Mouse (Mus musculus): Measurements from ENCODE around the gene Lrrc28.

The Lrrc28 gene

DNA sequence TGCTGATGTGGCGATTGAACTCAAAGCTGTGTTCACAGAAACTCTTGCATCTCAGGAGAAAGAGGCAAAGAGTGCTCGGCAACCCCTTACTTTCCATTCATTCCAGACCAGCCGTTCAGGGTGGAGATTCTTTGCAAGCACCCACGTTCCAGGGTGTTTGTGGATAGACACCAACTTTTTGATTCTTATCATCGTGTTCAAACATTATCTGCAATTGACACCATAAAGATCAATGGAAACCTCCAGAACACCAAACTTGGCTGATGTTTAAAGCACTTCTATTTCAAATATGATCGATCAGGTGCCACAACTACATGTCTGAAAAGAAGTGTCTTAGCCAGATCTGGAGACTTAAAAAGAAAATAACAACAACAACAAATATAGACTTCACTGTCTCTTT lies 51.2 kb downstream of the Lrrc28 start:
- no peak for DNase-seq (ENCODE audit: low spot score)

DNA sequence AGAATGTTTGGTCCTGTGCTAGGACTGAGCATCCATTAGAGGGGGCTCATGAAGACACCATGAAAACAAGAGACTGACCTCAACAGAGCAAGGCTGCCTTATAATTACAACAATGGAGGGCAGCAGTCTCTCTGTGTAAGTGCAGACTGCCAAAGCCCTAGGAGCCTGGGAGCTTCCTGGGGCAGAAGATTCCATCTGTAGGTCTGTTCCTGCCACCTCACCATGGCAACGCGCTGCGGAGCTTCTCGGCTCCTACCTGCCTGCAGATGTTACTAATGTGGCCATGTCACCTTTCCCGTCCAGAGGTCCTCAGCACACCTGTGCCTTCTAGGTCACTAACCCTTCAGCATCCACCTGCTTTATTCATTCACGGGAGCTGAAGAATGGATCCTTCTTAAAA lies 52.4 kb downstream of the Lrrc28 start:
- no peak for DNase-seq (ENCODE audit: low spot score)

- DNase-seq (ENCODE audit: low spot score) = no peak
Measured at GRCm38 (mm10) chr7:67588743-67589142, 56.3 kb downstream of the Lrrc28 start.

DNA sequence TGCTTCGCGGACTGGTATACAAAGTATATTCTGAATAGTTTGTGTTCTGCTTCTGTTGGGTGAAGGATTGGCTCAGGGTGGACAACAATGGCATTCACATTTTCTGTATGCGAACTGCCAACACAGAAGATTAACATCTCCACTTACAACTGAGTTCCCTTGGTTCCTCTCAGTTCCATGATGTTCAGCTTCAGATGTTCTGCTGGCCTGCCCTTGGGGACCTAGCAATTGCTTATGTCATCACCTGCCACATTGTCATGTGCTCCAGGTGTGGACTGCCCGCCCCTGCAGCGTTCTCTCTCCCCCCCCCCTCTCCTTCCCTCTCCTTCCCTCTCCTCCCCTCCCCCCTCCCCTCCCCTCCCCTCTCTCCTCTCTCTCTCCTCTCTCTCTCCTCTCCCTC lies 58.6 kb downstream of the Lrrc28 start:
- no peak for DNase-seq (ENCODE audit: low spot score)

GRCm38 (mm10) chr7:67583852-67584251 lies 61.2 kb downstream of the Lrrc28 start:
- DNase-seq (ENCODE audit: low spot score) = no peak

- DNase-seq (ENCODE audit: low spot score) = no peak
Measured at GRCm38 (mm10) chr7:67578783-67579482, 66.1 kb downstream of the Lrrc28 start.

GRCm38 (mm10) chr7:67578044-67578443 lies 67.0 kb downstream of the Lrrc28 start:
- DNase-seq (ENCODE audit: low spot score) = no peak

- DNase-seq (ENCODE audit: low spot score) = no peak
Measured at GRCm38 (mm10) chr7:67566510-67567237, 78.4 kb downstream of the Lrrc28 start.

- DNase-seq (ENCODE audit: low spot score) = no peak
Measured at GRCm38 (mm10) chr7:67565132-67565531, 79.9 kb downstream of the Lrrc28 start.

GRCm38 (mm10) chr7:67562176-67562575 lies 82.9 kb downstream of the Lrrc28 start:
- no peak for DNase-seq (ENCODE audit: low spot score)

GRCm38 (mm10) chr7:67559486-67559885 lies 85.6 kb downstream of the Lrrc28 start:
- no peak for DNase-seq (ENCODE audit: low spot score)

- DNase-seq (ENCODE audit: low spot score) = no peak
Measured at GRCm38 (mm10) chr7:67558230-67558629, 86.8 kb downstream of the Lrrc28 start.

DNA sequence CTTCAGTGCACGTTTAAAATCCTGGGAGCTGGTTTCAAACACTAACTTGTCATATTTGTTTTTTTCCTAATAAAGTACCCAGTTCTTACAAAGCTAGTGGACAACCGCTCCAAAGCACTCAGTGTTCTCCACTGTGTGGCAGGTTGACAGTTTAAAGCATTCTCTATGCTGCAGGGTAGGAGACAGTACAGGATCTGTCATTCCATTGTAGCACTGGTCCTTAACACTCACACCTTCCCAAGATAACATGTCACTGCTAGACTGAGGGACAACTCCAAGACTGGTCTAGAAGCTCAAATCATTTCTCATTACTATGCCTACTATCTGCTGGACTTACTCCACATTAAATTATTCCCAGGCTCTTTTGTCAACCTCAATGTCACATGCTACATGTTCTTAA lies 90.2 kb downstream of the Lrrc28 start:
- DNase-seq (ENCODE audit: low spot score) = no peak

GRCm38 (mm10) chr7:67551242-67551641 lies 93.8 kb downstream of the Lrrc28 start:
- no peak for DNase-seq (ENCODE audit: low spot score)

DNA sequence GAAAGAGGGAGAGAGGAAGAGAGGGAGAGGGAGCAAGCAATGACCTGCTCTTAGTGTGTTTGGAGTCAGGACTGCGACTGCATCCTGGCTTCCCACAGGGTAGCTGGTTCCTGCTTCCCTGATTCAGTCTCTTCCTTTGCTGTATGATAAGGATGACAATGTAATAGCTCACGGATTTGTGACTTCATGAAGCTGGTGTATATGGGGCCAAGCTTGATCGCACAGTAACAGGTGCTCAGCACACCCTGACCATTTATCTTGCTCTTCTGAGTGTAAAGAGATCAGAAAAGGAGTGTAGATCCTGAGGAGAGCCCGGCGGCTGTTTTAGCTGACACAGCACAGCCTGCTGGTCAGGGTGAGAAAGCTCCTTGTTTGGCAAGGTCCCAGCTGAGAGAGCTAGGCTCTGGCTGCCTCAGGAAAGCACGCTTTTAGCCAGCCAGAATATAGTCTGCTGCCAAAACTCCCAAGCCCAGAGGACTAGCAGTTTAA lies 96.0 kb downstream of the Lrrc28 start:
- DNase-seq (ENCODE audit: low spot score) = peak; percentile 36

DNA sequence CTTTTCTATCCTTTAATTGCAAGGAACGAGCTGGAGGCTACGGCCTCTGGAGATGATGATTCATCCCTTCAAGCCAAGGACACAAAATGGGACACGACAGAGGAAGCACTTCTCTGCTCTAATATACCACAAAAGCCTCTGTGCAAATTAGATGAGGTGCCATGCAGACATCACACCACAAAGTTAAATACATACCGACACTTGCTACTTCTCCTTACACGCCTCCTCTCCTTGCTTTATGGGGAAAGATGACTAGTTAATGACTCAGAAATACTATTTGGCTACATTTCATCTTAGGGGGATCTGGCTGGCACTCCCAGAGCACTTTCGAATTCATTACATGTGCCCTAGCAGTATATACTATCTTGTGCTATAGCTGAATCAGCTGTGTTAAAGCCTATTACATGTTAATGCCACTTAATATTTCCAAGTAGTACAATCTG lies 96.4 kb downstream of the Lrrc28 start:
- no peak for DNase-seq (ENCODE audit: low spot score)

DNA sequence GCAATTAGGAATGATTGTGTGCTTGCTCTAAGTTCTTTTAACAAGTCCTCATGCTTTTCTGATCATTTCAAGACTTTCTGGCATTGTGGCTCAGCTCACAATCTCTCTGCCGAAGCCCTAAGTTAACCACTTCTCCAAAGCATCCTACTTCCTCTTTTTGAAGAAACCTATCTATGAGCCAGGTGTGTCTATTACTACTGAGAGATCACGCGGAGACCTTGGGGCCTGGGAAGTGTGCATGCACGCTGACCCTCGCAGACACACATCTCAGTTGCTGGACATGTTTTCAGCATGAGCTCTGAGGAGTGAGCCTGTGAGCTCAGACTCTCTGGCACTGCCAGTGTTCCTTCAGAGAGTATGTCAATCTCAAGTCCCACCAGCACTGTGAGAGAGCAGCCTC lies 98.8 kb downstream of the Lrrc28 start:
- DNase-seq (ENCODE audit: low spot score) = no peak

DNA sequence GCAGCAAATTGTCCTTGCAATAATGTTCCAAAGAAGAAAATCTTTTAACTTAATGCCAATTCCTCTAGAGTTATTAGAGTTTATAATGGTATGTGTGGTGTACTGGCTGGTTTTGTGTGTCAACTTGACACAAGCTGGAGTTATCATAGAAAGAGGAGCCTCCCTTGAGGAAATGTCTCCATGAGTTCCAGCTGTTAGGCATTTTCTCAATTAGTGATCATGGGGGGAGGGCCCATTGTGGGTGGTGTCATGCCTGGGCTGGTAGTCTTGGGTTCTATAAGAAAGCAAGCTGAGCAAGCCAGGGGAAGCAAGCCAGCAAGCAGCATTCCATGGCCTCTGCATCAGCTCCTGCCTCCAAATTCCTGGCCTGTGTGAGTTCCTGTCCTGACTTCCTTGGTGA lies 100.5 kb downstream of the Lrrc28 start:
- no peak for DNase-seq (ENCODE audit: low spot score)

- DNase-seq (ENCODE audit: low spot score) = no peak
Measured at GRCm38 (mm10) chr7:67543641-67544040, 101.4 kb downstream of the Lrrc28 start.

DNA sequence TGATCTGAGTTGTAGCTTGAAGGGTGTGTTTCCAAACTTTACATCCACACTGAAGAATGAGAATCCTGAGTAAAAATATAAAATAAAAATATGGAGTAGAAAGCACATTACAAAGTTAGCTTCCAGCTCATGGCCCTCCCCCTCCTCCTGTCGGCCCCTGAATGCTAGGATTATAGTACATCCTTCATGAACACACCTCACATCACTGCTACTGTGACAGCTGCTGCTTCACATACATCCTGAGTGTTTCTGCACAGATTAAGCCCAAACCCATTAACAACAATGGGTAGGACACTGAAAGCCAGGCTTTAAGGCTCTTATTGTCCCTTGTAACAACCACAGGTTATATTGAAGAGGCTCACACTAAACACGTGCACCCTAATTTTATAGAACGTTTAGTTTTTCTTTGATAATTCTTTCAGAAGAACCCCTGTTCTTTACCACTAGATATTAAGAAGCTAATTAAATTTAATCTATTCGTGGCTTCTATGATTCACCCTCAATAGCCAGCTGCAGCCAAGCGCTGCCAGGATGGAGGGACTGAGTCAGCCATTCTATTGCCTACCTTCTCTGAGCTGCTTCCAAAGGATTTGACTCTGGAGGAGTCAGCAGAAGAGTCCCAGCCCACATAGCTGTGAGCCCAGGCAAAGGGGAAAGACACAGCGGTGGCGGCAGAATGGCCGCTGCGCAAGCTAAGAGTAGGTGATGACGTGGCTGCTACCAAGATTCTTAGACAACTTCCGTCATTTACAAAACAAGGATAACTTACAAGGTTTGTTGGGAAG lies 108.3 kb downstream of the Lrrc28 start:
- DNase-seq (ENCODE audit: low spot score) = no peak

DNA sequence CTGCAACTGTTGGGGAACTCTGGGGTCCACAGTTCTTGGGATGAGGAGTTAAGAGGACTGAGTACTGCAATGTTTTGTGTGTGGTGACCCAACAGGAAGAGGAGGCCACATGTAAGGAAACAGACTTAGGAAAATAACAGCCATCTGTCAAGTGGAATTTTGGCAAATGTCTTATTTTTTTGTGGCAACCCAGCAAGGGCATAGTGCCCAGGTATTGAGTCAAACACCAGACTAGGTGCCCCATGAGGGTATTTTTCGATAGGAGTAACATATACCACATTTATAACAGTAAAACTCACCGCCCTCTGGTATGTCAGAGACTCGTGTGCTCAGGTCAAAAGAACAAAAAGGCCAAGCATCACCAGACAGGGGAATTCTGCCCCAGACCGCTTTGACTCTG lies 109.1 kb downstream of the Lrrc28 start:
- DNase-seq (ENCODE audit: low spot score) = no peak

DNA sequence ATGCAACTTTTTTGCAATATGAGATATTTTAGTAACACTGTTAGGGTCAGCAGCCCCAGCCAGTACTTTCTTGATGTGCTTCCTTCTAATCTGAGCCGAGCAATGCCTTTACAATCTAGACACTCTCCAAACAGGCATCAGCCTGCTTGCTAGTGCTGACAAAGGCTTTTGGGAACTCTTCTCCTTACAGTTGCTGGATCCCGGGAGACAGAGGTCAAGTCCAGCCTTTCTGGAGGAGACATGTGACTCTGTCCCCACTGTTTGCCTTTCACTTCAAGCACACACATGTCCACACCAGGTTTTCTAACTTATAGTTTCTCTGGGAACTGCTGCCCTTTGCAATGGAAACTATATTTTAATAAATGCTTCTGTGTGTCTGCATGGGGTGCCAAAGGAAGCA lies 114.1 kb downstream of the Lrrc28 start:
- no peak for DNase-seq (ENCODE audit: low spot score)

GRCm38 (mm10) chr7:67529381-67529780 lies 115.7 kb downstream of the Lrrc28 start:
- no peak for DNase-seq (ENCODE audit: low spot score)
